Mouse (Mus musculus) C2C12 (cell line): ENCODE data around the gene Rsph4a.

Experiments used
- CTCF ChIP-seq: IDR thresholded peaks from one replicate; pipeline ENCODE4 v1.5.1; 2011; ENCODE audit not compliant: control insufficient read depth, insufficient read depth, insufficient read length
- MAX ChIP-seq: IDR thresholded peaks from one replicate; pipeline ENCODE4 v1.6.1; 2011; ENCODE audit warnings: mild to moderate bottlenecking, control low read depth
- MYOD1 ChIP-seq: IDR thresholded peaks from one replicate; pipeline ENCODE4 v1.6.1; 2011; ENCODE audit warnings: low read depth; ENCODE audit not compliant: control insufficient read depth, insufficient read length
- MYOG ChIP-seq: IDR thresholded peaks from one replicate; pipeline ENCODE4 v1.6.1; 2011; ENCODE audit not compliant: control insufficient read depth, insufficient read length; ENCODE audit errors: extremely low read depth
- USF1 ChIP-seq: IDR thresholded peaks from one replicate; pipeline ENCODE4 v1.6.1; 2011; ENCODE audit warnings: low read depth, mild to moderate bottlenecking, control low read depth, moderate library complexity

DNA sequence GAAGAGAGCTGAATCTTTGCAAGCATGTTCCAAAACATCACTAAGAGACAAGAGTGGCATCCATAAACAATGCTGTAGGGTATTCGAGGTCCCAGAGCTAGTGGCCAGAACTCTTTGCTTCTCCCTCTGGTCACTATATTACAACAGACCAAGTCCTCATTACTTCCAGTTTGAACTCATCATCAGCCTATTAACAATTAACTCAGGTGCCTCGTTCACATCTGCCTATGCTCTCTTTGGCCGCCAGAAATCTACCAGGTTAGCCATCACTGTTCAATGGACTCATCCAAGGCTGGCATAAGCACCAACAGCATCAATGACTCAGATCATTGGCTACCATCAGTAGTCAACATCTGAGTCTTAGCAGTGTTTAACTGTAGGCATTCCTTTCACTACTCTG lies 40.5 kb downstream of the Rsph4a start:
- TF ChIP-seq USF1 (no peak), CTCF (no peak), MYOD1 (no peak), MAX (no peak), MYOG (no peak)
